Mouse (Mus musculus) intestine, embryonic 16.5 days (tissue): ENCODE data around the gene Gm20850. TPM values are rescaled to one million over a fixed set of nuclear protein-coding genes. Genes with fewer than 3 reads are reported as not detected.
"Not testable (repeated sequence)": the region's sequence is repeated elsewhere in the genome, so short reads cannot be mapped to it uniquely, and the experiment has no call there.

ENCODE experiments used
- ATAC-seq: fragments of 200-750 bp; cut with Nextera tagmentation; 2 replicates; pipeline ENCODE4 v1.8.0; 2017; ENCODE audit warnings: moderate TSS enrichment, moderate library complexity
- H3K27ac ChIP-seq: fragments of 300-500 bp; sonication (generic); 2 replicates; pipeline ENCODE4 v1.5.1; 2014; ENCODE audit warnings: mild to moderate bottlenecking, low read length
- H3K27me3 ChIP-seq: fragments of 300-500 bp; sonication (generic); replicated peaks from 2 replicates; pipeline ENCODE4 v1.6.1; 2014; ENCODE audit warnings: low read length, control low read depth, mixed read lengths; ENCODE audit not compliant: control insufficient read depth, insufficient read depth
- H3K36me3 ChIP-seq: fragments of 300-500 bp; sonication (generic); 2 replicates; pipeline ENCODE4 v1.6.1; 2014; ENCODE audit warnings: low read length, control low read depth; ENCODE audit not compliant: control insufficient read depth, insufficient read depth
- H3K4me1 ChIP-seq: fragments of 300-500 bp; sonication (generic); 2 replicates; pipeline ENCODE4 v1.6.1; 2014; ENCODE audit warnings: low read length, control low read depth, mixed read lengths; ENCODE audit not compliant: control insufficient read depth, insufficient read depth
- H3K4me2 ChIP-seq: fragments of 300-500 bp; sonication (generic); 2 replicates; pipeline ENCODE4 v1.6.1; 2014; ENCODE audit warnings: low read depth, low read length, control low read depth
- H3K4me3 ChIP-seq: fragments of 300-500 bp; sonication (generic); 2 replicates; pipeline ENCODE4 v1.5.1; 2014; ENCODE audit warnings: mild to moderate bottlenecking, low read length
- H3K9ac ChIP-seq: fragments of 300-500 bp; sonication (generic); 2 replicates; pipeline ENCODE4 v1.6.1; 2014; ENCODE audit warnings: low read depth, low read length
- H3K9me3 ChIP-seq: fragments of 300-500 bp; sonication (generic); 2 replicates; pipeline ENCODE4 v1.6.1; 2016; ENCODE audit warnings: low read length, control low read depth; ENCODE audit not compliant: control insufficient read depth
- WGBS: fragments of 180-500 bp; shearing (Covaris S2); extraction: QIAGEN DNeasy Blood & Tissue Kit; methylation state at CpG from one replicate; pipeline ENCODE4 v1.1.7; 2014; 5-methylcytosine and 5-hydroxymethylcytosine counted together
- polyA plus RNA-seq: library from polyadenylated mRNA; unstranded; fragments of >200 nt; fragmentation: Nextera tagmentation; extraction: Ambion mirVana; gene quantifications from 2 replicates; pipeline ENCODE4 v1.2.1, GENCODE M21; 2015

The Gm20850 gene
- not detected in 2 replicates for polyA plus RNA-seq

DNA sequence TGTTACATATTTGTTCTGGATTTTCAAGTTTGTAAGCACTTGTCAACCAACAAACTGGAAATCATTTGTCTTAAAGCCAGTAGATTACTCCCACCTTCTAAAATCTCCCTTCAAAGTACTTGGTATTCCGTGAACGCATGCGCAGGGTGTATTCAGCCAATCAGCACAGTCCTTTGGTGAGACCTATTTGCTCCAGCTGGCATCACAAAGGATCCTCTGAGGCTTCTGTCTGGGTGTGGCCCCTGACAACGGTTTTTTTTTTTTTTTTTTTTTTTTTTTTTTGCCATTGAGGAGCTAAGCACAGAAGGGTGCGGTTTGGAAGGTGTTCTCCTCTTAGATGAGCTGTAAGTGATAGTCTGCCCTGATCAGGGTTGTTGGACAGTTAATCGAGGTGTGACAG is at the start of gene Gm20850:
Gene Gm20850, plus strand, starts transcription at position 301 of the 400 bp plus-strand sequence.
- not testable (repeated sequence) for ATAC-seq, H3K27me3 ChIP-seq, H3K9ac ChIP-seq, H3K4me3 ChIP-seq, H3K4me1 ChIP-seq, H3K27ac ChIP-seq, H3K4me2 ChIP-seq, H3K36me3 ChIP-seq, H3K9me3 ChIP-seq
- WGBS, result no CpG with 5 or more reads among the region's 6 CpGs
